Mouse (Mus musculus): ENCODE measurements around the gene Zfp202.
"Not testable (repeated sequence)": the region's sequence is repeated elsewhere in the genome, so short reads cannot be mapped to it uniquely, and the experiment has no call there.

Gene Zfp202

DNA sequence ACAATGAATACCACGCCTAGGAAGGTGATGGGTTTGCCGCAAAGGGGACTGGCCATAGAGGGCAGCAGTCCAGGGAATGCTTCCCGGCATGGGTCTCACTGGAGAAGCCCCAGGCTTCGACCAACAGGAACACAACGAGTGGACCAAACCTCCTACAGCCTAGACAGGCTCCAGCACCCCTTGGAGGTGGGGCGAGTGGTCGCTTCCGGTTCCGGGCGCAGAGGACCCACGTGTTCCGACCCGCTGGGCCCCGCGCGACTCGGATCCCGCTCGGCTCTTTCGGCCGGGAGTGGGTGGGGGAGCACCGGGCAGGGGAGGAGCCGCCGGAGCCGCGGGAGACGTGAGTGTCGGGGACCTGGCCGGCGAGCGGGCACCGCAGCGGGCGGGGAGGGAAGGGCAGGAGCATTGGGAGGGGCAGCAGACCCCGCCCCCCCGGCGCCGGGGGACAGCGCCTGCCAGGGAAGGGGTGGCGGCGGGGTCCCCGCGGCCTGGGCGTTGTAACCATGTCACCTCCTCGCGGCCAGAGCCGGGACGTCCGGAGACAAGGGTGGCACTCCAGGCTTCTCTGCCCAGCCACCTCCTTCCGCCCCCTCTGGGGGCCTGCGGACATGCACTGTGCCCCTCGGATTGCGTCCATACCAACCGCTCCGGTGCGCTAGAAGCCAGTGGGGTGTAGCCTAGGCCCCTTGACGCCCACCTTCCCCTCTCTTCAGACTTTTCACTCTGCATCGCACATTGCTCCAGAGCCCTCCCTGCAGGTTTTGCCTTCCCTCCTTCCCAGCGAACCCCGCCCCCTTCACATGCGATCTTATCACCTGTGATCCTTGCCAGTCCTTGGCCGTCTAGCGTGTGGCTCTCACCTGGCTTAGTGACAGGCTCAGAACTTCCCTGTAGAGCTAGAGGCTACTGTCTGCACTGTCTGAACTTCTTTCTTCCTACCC, at the start of gene Zfp202:
Zfp202 (plus strand) TSS at position 219 of the 941 bp plus-strand sequence.
- DNase-seq (ENCODE audit: low read depth), result peak; percentile 69

- no peak for DNase-seq (ENCODE audit: low read depth)
These were observed 36.9 kb upstream of the Zfp202 start for GRCm38 (mm10) chr9:40155118-40155644.

DNA sequence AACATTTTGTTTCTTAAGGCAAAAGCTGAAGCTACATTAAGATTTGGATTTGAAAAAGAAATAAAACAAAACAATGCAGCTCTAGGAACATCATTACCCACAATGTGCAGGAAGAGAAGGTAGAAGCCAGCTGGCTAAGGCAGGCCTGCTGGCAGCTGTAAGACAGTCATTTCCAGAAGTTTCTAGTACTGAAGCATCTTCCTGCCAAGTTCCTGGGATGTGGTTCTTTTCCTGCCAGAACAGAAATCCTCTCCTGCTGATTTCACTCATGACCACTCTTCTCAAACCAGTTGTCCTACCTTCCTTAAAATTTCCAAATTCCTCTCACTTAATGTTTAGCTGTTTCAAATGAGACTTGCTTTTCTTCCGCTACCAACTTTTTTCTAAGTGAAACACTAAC, 25.7 kb upstream of the Zfp202 start:
- no peak for DNase-seq (ENCODE audit: low read depth)

GRCm38 (mm10) chr9:40177017-40177416, 15.1 kb upstream of the Zfp202 start:
- no peak for DNase-seq (ENCODE audit: low read depth)

GRCm38 (mm10) chr9:40180620-40181019, 11.5 kb upstream of the Zfp202 start, which contains the start of gene Olfr986:
TSS of gene Olfr986 (plus strand) at chr9:40180920.
- no peak for DNase-seq (ENCODE audit: low read depth)

GRCm38 (mm10) chr9:40185166-40185565, 7.0 kb upstream of the Zfp202 start:
- not testable (repeated sequence) for DNase-seq (ENCODE audit: low read depth)

GRCm38 (mm10) chr9:40191086-40191876, 835 bp upstream of the Zfp202 start:
- no peak for DNase-seq (ENCODE audit: low read depth)

DNA sequence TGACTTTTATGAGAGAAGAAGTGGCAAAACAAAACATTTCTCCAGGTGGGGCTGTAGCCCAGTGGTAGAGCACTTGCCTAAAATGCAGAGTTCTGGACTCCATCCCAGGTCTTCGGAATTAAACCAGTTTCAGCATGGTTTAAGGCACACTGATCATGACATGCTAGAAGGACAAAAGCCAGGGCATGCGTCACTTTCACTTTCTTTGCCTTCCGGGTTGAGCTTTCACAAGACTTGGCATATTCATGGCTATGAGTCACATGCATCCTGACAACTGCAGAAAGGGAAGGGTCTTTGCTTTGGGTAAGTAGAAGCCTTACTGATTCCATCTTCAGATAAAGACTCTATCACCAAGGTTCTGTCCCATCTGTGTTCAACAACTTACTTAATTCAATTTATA, 3.9 kb downstream of the Zfp202 start:
- DNase-seq (ENCODE audit: low read depth), result peak; percentile 6

DNA sequence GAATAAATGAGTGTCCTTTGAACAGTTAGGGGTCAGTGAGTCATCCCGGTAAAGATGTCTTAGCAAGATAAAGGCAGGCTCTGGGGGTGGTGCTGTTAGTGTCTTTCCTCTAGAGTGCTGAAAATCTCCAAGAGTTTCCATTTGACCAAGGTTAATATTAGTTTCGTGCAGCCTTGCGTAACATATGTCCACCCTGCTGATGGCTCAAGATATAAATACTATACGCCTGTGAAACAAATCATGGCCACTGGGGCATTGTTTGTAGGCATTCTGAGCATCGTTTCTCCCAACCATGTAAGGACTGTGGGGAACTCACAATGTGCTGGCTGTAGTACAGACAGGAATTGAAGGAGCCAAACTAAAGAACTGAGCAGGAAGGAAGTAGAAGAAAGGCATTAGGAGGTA, 14.4 kb downstream of the Zfp202 start:
- peak; percentile 4 for DNase-seq (ENCODE audit: low read depth)

- no peak for DNase-seq (ENCODE audit: low read depth)
These were observed 18.6 kb downstream of the Zfp202 start for GRCm38 (mm10) chr9:40210744-40211143.

DNA sequence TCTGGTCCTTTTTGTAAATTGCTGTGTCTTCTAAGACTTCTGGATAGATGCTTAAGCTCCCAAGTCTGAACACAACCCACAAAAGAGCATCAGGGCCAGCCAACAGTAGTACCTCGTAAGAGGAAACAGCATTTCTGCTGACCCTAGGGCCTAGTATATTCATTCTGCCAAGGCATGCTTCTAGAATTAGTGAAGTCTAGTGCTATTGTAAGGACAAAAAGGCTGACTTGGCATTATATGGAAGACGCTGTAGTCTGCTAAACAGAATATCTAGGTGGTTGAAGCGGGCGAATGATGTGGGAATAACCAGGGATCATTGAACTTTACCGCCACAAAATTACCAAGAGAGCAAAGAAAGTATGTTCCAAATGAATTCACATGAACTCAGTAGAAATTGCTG, 21.9 kb downstream of the Zfp202 start:
- no peak for DNase-seq (ENCODE audit: low read depth)

DNA sequence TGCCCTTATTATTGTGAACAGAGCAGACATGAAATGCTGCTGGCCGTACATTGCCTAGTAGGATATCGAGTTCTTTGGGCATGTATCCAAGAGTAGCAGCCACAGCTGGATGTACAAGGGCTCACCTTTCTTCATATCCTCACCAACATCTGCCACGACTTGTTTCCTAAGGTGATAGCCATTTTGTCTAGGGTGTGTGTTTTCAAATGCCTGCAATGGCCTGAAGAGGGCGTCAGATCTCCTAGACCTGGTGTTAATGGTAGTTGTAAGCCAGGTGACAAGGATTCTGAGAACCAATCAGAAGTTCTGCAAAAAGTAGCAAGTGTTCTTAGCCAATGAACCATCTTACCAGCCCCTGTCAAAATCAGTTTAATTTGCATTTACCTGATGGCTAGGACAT, 24.5 kb downstream of the Zfp202 start:
- no peak for DNase-seq (ENCODE audit: low read depth)

- DNase-seq (ENCODE audit: low read depth), result no peak
These were observed 32.2 kb downstream of the Zfp202 start for GRCm38 (mm10) chr9:40224289-40224688.

DNA sequence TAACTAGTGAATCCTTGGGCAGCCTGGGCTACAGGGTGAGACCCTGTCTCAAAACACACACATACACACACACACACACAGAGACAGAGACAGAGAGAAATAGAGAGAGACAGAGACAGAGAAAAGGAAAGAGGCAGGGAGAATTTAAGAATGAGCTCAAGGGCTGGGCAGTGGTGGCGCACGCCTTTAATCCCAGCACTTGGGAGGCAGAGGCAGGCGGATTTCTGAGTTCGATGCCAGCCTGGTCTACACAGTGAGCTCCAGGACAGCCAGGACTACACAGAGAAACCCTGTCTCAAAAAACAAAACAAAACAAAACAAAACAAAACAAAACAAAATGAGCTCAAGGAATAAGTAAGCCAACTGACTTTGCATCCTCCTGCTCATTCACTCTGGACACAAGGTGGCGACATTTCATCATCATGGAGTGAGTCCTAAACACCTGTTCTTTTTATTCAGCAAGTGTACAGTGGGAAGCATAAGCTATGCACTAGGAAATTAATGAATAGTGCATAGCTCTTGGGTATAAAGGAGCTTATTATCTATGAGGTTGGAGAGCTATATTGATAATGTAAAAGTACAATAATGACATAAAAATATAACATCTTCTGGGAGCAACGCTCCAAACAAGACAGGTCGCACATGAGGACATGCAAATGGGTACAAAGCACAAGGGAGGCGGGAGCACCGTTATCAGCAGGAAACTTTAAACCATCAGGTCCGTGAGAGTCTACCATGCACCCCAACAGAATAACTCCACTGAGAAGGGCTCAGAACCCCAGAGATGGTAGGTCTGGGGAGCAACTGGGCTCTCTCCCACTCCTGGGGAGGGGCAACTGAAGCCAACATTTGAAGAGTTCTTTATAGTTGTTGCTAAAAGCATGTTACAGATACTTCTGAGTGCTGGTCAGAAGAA, 36.0 kb downstream of the Zfp202 start:
- DNase-seq (ENCODE audit: low read depth), result peak; percentile 76

GRCm38 (mm10) chr9:40228804-40229331, 36.8 kb downstream of the Zfp202 start:
- no peak for DNase-seq (ENCODE audit: low read depth)

DNA sequence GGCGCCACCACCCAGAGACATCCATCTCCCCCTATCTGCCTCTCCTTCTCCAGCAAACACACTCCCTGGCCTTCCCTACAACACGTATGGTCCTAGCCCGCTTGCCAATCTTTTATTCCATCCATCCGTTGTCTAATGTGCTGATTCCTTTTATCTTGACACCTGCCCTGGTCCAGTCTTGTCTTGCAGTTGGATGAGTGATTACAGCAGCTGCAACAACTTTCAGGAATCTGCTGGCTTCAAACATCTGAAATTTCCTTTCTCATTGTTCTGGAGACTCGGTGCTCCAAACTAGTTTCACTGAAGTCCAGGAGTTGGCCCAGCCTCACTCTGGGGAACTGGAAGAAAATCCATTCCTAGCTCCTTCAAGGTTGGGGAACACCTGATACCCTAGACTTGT, 37.4 kb downstream of the Zfp202 start:
- no peak for DNase-seq (ENCODE audit: low read depth)

DNA sequence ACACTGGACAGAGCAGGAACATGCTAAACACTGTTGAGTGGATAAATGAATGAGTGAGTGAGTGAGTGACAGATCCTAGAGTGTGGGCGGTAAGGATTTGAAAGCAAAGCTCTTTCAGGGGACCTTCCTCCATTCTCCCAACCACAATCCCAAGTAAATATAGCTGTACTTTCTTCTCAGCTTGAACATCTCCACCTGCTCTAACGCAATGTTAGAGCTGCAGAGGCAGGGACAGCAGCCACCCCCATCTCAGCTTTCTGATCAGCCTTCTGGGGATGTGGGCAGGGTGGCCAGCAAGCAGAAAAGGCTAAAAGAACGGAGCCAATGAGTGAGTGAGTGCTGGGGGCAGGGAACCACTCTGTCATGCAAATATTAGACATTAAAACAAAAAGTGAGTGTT, 38.9 kb downstream of the Zfp202 start:
- no peak for DNase-seq (ENCODE audit: low read depth)

- DNase-seq (ENCODE audit: low read depth), result no peak
These were observed 42.3 kb downstream of the Zfp202 start for GRCm38 (mm10) chr9:40234233-40235072.

GRCm38 (mm10) chr9:40235220-40235619, 43.1 kb downstream of the Zfp202 start:
- no peak for DNase-seq (ENCODE audit: low read depth)

DNA sequence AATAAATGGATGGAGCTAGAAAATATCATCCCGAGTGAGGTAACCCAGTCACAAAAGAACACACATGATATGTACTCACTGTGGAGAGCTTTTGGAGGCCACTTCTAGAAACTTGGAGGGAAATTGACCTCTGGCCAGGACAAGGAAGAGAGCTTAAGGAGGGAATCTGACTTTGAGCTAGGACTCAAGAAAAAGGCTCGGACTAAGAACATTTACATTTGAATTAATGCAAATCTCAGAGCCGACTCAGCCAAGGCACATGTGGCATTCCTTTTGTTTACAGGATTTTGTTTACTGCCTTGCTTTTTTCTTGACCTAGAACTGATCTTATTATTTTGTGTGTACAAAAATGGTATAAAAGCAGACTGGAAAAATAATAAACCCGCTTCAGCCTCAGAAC, 47.6 kb downstream of the Zfp202 start:
- no peak for DNase-seq (ENCODE audit: low read depth)

Data from induced T-regulatory cell, adult 2 months (primary cell).